Mouse (Mus musculus) mesoderm, embryonic 11.5 days (tissue): ENCODE measurements at regions not wholly inside any gene's neighbourhood (a gene's known extent, or its start where the extent isn't known, plus 50 kb on each side); places are given as distances from the start of the nearest gene placed in this dataset.
A peak's percentile ranks its signal among the peaks of the same experiment; 100 is the strongest.

Experiments
- DNase-seq: peaks from one replicate; pipeline ENCODE4 v3.0.0-alpha.2; 2012; ENCODE audit warnings: low read depth, low spot score

DNA sequence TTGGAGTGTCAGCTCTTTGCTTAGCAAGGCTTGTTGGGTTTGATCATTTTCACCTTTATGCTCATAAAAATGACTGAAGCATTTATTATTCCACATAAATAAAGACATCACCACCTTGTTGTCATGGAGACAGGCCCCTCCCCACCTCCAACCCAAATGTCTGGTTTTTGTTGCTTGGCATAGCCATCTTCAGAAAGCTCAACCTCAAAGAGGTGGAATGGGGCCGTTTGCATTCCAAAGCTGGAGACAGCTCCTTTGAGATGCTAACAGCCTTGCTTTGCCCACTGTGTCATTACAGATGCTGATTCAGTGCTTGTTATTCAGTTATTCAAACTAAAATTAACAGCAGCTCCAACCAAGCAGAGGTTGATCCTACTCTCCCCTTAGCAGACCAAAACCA lies 51.9 kb upstream of the Lgalsl start:
- no peak for DNase-seq

DNA sequence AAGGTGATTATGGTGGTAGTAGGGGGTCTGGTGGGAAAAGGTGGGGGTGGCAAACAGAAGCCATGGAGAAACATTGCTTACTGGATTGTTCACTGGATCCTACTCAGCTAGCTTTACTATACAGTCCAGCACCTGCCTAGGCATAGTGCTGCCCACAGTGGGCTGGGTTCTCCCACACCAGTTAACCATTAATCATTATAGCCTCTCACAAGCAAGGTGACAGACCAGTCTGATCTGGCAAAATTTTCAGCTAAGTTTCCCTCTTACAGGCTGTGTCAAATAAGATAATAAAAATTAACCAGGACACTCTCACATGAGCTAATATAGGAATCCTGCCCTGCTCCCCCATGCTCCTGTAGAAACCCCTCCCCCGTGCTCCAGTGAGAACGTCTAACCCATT lies 53.1 kb upstream of the Lgalsl start:
- no peak for DNase-seq

DNA sequence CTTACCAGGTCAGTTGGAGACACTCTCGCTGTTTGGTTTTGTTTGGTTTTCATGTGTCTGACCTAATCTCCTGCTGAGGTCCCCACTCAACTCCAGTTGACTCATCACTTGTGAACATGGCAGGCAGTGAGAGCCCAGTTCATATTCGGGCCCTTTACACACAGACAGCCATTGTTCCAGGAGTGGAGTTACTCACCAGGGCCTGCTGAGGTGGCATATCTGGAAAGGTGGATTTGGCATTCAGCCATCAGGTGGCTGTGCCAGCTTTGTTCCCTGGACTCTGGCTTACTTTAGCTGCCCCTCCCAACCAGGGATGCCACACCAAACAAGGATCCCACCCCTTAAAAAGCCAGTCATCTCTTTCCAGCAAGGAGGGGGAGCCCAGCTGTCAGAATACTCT lies 56.2 kb upstream of the Lgalsl start:
- no peak for DNase-seq

DNA sequence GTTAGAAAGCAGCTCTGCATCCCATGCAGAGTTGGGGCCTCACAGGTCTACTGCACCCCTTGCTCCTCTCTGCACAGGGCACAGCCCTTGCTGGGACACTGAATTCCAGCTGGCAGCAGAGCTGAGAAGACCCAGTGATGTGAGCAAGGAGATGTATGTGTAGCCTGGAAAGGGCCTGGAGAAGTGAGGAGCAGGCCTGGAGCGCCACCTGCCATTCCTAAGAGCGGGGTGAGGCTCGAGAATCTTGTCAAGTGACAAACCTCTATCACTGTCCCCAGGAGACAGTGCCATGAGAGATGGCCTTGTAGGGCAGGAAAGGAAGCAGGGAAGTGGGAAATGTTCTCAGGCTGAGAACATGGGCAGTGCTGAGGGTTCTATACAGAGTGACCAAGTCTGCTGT lies 59.6 kb upstream of the Lgalsl start:
- DNase-seq, result no peak

DNA sequence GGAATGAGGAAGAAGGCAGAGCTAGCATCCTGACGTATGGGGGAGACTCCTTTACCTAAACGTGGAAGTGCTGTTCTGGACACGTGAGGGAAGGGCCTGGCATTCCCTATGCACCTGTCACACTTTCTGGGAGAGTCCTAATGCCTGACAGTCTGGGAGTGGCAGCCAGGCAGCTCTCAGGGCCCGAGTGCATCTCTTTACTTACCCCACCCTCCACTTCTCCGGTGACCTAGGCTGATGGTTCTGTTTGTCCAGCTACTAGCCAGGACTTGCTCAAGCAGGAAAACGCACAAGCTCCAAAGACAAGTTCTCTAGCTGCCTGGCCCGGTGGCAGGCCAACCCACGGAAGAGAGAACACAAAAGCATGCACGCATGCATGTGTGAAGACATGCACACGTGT lies 60.9 kb upstream of the Lgalsl start:
- DNase-seq, result no peak

DNA sequence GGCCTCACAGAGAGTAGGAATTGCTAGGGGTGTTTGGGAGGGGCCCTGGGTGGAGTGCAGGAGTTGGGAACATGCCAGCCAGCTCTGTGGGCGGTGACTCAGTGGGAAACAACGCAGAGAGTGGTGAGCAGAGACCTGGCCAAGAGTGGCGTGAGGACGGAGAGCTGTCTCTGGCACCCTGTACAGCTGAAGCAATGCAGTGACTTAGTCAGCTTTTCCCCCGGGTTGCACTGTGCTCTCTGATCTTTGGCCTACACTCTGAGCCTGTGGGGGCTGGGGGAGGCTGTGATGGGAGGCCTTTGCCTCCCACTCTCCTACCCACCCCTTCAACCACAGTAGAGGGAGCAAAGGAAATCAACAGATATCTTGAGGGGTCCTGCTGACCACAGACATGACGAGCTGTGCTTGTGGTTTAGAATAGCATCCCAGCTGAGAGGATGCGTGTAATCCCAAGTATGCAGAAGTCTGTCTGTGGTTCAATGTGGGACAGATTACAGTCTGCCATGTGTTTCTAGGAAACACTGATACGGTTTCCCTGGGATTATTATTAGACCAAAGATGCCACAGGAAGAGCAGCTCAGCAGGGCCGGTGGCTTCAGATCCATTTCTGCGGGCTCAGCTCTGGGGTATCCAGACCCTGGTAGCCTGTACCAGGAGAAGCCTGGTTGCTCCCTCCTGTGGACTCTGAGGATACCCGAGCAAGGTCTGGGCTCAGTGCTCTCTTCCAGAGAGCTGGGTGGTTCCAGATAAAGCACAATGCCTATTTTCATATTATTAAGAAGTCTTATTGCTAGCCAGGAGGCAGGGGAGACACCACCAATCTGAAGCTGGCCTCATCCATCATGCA lies 65.6 kb upstream of the Lgalsl start:
- no peak for DNase-seq

DNA sequence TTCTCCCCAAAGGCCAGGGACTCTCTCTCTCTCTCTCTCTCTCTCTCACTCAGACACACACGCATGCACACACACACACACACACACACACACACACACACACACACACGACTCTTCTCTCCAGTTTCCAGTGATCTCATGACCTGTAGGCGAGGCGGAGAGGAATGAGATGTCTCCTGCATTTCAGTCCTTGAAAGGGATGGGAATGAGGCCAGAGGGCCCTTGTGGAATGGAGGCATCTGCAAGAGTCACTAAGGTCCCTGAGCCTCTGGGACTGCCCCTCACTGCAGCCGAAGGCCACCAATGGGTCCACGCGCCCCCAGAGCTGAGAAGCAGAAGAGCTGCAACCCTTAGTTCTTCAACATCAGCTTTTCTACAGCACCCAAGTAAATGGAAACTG lies 66.6 kb upstream of the Lgalsl start:
- no peak for DNase-seq

DNA sequence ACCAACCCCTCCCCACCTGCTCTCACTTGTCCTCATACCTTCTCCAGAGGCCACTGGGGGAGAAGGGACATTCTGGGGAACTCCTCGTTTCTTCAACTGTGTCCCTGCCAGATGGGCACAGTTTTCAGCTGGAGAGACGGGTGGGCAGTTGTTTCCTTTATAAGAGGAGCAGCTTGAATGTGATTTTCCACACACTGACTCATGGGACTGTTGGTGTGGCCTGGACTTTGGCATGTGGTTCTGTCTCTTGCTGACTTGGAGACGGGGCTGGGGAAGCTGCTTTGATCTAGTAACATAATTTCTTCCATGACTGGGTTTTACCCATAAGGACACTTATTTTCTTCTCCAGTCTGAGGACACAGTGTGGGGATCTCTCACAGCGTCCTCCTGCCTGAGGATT lies 67.7 kb upstream of the Lgalsl start:
- no peak for DNase-seq

DNA sequence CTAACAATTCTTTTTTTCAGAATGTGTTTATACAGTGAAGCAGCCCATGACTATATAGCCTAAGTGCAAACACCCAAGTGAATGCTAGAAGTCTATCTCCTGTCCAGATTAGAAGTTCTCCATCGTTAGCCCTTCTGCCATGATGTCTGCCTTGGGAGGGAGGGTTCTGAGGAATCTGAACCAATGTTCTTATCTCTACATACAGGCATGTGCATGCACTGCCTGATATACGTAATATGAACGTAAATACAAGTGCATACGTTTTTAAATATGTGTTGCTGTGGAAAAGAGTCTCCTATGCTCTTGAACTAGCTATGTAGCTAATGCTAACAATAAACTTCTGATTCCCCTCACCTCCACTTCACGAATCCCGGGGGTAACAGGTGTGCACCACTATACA lies 68.9 kb upstream of the Lgalsl start:
- no peak for DNase-seq

DNA sequence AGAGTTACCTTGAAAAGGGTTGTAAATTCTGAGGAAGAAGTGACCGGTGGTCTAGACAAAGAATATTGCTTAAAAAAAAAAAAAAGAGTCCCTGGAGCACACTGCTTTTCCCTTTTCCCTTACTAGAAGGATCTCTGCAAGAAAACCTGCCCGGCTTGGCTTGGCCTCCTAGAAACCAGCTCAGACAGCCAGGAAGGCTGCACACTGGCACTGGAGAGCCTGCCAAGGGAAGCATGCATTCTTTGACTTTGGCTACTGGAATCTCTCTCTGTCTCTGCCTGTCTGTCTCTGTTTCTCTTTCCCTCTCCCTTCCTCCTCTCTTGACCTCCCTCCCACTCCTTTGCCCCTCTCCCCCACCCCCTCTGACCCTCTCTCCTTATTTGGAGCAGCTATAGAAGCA lies 71.1 kb upstream of the Lgalsl start:
- DNase-seq, result no peak

DNA sequence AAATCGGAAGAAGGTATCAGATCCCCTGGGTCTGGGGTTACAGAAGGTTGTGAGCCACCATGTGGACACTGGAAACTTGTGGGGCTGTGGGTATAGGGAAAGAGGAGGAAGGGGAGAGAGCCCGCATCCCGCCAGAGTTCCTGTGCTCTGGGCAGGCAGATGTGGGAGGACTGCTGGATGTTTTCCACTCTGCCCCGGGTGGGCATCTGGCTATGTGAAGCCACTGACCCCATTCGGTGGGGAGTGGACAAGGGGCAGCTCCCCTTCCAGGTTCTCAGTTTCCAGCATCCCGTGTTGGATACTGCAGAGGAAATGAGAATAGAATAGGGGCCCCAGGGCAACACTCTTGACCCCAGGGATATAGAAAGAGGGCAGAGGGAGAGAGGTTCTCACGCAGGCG lies 72.1 kb upstream of the Lgalsl start:
- no peak for DNase-seq

DNA sequence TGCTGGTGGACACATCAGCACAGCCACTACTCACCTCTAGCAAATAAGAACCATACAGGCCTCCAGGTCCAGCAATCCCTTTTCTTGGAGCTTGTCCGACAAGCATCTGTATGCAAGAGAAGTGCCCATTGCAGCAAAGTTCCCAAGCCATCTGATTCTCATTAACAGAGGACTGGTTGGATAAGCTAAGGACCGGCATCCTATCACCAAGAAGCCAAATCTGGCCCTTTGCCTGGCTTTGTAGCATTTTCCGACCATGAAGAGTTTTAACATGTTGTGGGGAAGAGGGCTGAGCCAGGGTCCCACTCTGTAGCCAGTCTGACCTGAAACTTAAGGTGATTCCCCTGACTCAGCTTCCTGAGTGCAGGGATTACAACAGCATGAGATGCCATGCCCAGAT lies 77.1 kb upstream of the Lgalsl start:
- DNase-seq, result no peak

DNA sequence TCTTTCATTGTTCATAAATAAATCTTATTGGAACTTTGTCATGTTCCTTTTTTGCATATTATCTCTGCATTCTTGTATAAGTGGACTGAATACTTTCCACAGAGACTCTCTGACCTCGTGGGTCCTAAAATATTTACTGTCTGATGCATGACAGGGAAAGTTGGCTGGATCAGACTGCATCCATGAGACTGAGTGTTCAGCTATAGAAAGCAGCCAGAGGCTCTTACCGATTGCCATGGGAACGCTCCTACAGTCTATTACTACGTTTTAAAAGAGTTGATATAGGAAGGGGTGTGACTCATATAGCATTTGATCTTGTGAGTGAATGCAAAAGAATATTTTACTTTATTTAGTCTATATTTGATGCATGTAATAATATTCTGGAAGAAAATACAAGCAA lies 77.6 kb upstream of the Lgalsl start:
- no peak for DNase-seq

DNA sequence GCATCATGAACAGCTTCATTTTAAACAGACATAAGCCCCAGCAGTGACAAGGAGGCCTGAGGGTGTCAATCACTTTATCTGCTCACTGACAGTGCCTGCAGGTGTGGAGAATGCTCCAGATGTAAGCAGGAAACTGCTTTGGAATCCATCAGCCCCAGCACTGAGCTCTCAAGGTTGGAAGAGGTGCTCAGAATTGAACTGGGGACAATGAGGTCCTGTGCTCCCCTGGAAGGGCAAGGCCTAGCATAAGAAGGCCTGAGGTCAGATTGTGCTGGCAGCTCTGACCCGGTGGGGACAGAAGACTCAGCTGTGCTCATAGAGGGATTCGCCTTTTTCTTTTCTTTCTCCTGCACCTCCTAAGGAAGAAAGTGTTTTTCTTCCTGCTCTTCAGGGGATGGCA lies 82.2 kb upstream of the Lgalsl start:
- no peak for DNase-seq

DNA sequence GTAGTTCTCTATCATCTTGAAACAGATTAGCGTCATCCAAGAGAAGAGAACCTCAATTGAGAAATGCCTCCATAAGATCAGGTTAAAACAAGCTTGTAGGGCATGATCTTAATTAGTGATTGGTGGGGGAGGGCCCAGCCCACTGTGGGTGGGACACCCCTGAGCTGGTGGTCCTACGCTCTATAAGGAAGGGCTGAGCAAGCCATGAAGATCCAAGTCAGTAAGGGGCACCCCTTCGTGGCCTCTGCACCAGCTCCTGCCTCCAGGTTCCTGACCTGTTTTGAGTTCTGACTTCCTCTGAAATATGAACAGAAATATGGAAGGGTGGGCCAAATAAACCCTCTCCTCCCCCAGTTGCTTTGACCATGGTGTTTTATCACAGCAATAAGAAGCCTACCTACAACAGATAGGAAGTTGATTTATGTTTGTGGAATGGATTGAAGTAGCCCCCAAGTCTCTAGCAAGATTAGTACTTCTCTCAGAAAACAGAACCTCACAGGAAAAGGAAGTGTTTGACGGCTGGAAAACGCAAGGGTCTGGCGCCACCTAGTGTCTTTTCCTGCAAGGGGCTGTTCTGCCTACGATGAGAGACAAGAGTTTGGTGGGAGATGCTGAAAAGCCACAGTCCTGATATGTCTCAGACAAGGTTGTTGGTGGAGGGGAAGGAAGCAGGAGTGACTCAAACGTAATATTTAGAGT lies 82.9 kb upstream of the Lgalsl start:
- peak; percentile 88 for DNase-seq

DNA sequence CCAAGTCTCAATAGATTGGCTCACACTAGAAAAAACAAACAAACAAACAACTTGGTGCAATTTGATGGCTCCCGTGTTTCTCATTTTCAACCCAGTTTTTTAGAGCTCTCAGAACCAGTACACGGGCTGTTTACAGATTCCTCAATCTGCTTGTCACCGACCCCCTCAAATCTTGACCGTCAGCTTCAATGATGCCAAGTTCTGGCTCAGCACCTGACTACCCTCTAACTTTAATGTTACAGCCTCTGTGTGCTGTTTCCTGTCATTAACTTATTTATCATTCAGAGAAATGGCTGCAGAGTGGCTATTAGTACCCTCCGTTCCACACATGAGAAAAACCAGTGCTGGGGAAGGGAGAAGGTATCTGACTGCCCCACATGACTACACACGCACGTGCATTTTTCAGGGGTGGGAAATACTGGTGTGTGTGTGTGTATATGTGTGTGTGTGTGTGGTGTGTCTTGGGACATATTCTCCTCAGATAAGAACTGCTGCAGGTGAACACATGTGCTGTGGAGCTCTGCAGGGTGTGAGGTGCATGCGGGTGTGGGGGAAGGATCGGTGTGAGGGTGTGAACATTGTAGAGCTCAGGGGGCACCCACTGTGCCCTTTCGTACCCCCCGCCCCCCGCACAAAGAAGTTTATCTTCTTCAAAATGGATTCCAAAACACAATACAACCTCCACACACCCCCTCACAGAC lies 83.6 kb upstream of the Lgalsl start:
- no peak for DNase-seq

DNA sequence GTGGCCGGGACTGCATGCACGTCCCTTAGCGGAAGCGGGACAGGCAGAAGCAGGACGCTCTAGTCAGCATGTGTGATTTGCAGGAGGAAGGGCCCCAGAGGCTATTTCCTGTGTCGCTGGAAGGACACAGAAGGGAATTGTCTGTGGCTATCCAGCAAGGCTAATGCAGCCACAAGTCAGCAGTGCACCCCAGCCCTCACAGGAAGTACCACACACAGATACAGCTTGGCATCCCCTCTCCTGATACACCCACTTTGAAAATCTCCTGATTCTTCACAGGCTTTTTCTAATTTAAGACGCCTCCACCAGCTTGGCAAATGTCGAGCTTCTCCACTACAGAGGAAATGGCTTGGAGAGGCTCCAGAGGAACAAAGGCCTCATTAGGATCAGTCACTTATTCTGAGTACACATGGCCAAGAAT lies 84.3 kb upstream of the Lgalsl start:
- DNase-seq, result peak; percentile 54

DNA sequence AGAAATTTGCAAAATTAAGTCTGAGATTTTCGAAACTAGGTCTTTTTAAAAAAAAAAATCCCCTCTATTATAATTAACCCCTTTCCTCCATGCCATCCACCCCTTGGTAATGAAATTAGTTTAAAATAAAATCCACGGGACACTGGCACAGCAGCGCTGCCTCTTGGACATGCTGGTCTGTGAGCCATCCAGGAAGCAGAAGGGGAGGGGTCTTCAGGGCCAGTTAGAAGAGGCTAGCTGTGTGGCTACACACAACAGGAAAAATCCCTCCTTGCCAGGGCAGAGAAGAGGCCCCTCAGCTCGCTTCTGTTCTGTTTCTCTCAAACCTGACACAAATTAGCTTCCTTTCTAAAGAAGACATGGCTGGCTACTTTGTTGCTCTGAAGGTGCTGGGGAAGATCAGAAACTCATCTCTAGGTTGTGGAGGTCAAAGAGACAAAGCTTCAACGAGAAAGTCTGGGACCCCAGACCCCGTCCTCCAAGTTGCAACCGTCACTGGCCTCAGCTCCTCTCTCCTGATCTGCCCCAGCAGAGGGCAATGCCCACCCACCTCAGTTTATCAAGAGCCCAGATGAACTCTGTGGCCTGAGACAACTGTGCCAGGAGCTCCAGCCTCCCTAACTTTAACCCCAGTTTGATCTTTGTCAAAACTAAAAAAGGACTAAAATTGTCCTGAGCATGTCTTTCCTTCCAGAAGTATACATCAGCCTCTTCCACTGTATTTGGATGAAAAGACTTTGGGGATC lies 85.0 kb upstream of the Lgalsl start:
- DNase-seq, result no peak

DNA sequence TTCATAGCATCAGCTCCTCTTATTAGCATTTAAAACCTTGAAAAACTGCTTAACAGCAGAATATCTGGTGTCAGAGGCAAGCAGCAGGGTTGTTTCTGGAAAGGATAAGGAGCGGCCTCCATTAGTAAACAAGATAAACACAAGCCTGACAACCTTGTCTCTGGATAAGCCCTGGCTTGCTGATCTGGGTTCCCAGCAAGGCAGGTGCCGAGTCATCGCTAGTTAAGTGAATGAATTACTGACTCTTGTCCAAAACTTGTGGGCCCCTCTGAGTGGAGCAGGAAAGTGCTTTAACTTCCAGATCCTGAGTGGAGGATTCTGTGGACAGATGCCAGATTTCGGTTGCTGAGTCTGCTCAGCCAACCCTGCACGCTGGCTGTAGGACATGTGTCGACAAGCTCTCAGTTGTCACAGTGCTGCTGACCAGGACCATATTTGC lies 85.6 kb upstream of the Lgalsl start:
- DNase-seq, result no peak

DNA sequence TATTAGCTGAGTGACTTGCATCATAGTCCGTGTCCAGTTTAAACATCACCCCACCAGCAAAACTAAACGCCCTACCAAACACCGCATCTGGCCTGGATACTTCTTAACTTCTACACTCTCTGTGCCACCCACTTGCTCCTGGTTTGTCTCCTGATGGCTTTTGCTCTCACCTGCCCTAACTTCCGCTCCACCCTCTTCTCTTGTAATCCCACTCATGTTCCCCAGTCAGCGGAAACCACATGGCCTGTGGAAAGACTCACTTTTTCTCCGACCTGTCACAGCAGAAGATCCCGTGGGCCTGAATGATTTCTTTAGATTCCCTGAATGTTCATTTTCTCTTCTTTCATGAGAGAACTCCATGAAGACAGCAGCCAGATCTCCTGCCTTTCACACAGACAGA lies 86.1 kb upstream of the Lgalsl start:
- DNase-seq, result no peak

DNA sequence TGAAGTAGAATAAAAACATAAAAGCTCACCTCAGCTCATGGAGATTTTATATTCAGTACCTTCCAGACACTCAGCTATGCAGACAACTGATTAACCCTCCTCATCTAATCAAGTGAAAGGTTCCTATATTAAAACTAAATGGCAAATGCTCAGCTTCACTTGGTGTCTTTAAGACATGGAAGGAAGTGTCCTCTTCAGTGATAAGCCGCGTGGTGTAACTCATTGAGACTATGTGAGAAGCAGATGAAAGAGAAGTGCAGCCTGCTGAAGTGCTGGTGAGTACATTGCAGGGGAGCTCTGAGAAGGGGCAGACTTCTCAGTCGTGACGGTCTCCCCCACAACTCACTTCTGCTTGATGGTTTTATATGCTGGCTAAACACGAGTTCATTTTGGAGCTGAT lies 86.6 kb upstream of the Lgalsl start:
- no peak for DNase-seq

DNA sequence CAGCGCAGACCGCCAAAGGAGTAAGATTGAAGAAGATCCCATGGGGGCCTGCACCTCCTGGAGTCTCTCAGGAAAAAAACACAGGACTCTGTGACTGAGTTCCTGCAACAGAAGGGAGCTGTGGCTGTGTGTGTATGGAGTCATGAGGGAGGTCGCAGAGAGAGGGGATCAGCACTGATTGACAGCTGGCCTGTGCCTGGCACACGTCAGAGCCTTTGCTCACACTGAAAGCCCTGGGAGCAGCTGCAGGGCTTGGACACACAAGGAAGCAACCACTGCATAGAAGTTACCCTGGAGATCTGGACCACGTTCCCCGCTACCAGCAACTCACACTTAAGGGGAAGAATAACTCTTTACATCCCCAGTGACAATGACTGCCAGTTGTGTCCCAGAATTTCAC lies 92.3 kb upstream of the Lgalsl start:
- DNase-seq, result no peak
